Mouse (Mus musculus) 416B (cell line): ENCODE measurements around the gene Klk1b1.
"Not testable (repeated sequence)": the region's sequence is repeated elsewhere in the genome, so short reads cannot be mapped to it uniquely, and the experiment has no call there.

Experiments
- DNase-seq: peaks from one replicate; pipeline ENCODE4 v3.0.0; 2011; ENCODE audit warnings: low read depth

Gene Klk1b1

GRCm38 (mm10) chr7:43966451-43966850 lies at the start of gene Klk1b1:
TSS of gene Klk1b1 (plus strand) at chr7:43966751.
- no peak for DNase-seq

DNA sequence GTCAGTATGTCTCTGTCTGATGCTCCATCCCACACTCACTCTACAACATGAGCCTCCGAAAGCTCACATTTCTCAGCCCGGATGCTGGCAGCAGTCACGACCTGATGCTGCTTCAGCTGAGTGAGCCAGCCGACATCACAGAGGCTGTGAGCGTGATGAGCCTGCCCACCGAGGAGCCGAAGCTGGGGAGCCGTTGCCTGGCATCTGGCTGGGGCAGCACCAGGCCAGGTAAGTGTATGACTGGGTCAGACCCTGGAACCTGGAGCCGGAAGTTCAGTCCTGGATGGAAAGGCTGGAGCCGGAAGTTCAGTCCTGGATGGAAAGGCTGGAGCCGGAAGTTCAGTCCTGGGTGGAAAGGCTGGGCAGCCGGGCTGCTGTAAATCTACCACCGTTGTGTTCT lies 48.1 kb upstream of the Klk1b1 start:
- DNase-seq = no peak

- no peak for DNase-seq
Measured at GRCm38 (mm10) chr7:43918871-43919270, 47.7 kb upstream of the Klk1b1 start.

DNA sequence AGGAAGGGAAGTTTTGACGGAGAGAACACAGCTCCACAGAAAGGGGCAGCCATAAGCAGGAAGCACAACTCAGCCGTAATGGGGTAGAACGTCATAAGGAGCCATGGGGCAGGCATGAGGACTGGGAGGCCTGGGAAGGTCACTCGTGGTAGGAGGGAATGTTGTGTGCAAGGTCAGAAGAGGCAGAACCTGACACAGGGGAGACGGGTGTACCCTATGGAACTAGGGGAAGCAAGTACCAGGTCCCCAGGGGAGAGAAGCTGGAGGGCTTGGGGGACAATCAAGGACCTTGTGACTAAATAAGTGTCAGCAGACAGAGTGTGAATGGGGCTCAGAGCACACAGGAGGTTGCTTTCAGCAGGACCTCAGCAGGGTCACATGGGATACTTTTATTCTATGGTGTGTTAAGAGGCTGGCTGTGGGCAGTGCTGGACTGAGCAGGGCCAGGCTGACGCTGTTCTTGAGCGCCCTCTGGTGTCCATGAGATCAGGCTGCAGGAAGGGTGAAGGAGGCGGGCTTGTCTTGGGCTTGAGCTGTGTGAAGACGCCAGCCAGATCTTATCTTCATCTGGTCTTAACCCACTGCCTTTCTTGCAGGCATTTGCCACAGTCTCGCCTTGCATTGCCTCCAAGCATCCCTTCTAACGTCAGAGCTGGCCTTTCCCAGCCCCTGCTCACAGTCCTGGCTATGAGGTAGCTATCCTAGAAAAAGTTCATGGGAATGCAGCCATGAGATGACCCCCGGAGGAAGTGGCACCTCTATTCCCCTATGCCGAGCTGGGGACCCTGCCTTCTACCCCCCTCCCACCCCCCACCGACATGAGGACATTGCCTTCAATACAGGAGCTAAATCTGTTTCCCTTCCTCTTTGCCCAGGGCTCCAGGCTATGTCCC lies 46.7 kb upstream of the Klk1b1 start:
- DNase-seq = peak; percentile 85

- no peak for DNase-seq
Measured at GRCm38 (mm10) chr7:43920582-43920981, 46.0 kb upstream of the Klk1b1 start.

- DNase-seq = peak; percentile 35
Measured at GRCm38 (mm10) chr7:43921087-43921486, 45.5 kb upstream of the Klk1b1 start.

DNA sequence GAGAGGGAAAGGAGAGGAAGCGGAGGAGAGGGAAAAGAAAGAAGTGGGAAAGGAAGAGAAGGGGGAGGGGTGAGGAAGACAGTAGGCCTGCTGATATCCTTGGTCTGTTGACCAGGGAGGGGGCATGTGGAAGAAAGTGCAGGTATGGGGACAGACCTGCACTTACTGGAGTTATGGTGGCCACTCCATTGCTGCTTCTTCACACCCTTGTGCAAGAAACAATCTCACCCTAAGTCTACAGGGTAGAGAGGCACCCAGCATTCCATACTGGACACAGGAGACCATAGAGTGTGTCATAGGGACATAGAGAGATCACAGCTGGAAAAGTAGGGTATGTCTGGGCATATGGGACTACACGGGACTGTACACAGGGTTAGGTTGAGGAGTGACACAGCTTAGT lies 44.6 kb upstream of the Klk1b1 start:
- DNase-seq = no peak

- DNase-seq = peak; percentile 50
Measured at GRCm38 (mm10) chr7:43925985-43926384, 40.6 kb upstream of the Klk1b1 start.

DNA sequence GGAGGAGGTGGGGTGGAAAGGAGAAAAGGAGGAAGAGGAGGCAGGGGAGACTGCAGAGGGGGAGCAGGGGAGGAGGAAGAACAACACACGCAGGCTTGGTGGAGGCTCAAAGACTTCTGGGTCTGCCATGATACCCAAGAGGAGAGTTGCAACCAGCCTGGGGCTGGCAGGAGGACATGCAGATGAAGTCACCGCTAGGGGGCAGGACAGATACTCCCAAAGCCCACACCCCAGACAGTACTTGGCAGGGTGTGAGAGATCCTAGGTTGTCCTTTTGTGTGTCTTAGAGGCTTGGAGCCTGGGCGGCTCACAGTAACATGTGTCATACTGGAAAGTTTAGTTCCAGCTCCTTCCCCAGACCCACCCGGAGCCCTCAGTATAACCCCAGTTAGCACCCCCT lies 38.0 kb upstream of the Klk1b1 start:
- peak; percentile 52 for DNase-seq

DNA sequence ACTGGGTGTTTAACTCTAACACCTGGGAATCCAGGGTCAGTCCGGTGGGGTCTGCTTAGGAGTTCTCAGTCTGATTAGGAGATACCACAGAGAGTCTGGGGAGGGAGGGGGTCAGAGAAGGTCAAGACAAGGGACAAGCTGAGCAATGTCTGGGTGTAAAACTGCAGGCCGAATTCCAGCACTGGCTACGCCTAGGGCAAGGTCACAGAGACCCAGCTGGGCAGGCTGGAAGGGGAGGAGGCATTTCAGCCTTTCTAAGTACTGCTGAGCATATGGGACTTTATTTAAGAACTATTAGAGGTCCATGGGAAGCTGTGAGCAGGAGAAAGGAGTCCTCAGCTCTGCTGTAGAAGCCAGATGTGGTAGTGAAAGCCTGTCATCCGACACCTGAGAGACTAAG lies 34.2 kb upstream of the Klk1b1 start:
- DNase-seq = no peak

- no peak for DNase-seq
Measured at GRCm38 (mm10) chr7:43933440-43933839, 33.1 kb upstream of the Klk1b1 start, which contains the start of gene Klk15. TSS of gene Klk15 (plus strand) at chr7:43933740.

DNA sequence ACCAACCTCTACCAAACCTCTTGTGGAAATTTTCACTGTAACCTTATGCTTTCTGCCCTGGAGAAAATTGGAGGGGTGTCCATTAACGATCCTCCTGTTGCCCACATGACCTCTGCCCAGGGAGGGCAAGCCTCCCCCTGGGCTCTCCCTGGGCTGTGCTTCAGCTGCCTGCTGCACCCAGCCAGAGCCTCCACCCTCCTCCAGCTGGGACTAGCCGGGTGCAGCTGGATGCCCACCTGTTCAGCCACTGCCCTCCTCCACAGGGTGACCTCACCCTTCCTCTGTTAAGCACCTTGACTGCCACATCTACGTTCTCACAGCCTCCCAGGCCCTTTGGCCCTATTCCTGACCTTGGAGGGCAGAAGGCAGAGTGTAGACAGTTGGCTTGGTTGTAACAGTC lies 31.8 kb upstream of the Klk1b1 start:
- no peak for DNase-seq

DNA sequence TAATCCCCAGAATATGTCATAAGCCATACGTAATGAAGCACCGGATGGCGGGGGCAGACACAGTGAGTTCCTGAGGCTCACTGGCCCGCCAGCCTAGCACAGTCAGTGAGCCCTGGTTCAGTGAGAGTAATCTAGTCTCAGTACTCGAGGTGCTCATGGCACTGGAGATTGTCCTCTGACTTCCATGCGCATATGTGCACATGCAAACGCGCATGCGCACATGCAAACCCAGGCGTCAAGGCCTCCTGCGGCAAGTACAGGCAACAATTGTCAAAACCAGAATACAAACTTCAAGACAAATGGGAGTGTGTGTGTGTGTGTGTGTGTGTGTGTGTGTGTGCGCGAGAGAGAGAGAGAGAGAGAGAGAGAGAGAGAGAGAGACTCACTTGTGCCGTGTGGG lies 30.0 kb upstream of the Klk1b1 start:
- DNase-seq = no peak

GRCm38 (mm10) chr7:43942293-43942692 lies 24.3 kb upstream of the Klk1b1 start:
- DNase-seq = not testable (repeated sequence)

DNA sequence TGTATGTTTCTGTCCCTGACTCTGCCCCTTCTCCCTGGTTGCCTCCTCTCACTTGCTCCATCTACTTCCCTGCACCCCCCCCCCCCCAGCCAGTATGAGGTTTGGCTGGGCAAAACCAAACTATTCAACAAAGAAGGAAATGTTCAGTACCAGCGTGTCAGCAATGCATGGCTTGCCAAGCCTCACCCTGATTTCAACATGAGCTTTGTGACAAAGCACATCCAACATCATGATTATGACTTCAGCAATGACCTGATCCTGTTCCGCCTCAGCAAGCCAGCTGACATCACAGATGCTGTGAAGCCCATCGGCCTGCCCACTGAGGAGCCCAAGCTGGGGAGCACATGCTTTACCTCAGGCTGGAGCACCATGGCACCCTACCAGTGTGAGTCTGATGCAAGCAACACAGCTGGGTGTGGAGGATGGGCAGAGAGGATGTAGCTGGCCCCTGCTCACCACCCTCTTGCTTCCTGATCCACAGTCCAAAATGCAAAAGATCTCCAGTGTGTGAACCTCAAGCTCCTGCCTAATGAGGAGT lies 21.8 kb upstream of the Klk1b1 start:
- no peak for DNase-seq

GRCm38 (mm10) chr7:43950364-43950763 lies 16.2 kb upstream of the Klk1b1 start, which contains the start of gene Klk1b8:
TSS of gene Klk1b8 (plus strand) at chr7:43950664.
- DNase-seq = no peak

DNA sequence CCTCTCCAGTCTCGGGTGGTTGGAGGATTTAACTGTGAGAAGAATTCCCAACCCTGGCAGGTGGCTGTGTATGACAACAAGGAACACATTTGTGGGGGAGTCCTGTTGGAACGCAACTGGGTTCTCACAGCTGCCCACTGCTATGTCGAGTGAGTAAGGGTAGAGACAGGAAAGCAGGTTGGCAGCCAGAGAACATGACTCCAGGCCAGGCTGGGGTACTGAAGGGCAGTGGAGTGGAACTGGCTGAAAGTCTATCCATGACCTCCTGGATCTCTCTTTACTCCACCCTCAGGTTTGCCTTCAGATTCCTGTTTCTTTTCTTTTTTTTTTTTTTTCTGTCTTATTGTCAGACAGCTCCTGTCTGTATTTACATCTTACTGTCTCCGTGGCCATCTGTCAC lies 13.8 kb upstream of the Klk1b1 start:
- no peak for DNase-seq

GRCm38 (mm10) chr7:43967058-43967457 lies 507 bp downstream of the Klk1b1 start:
- no peak for DNase-seq

- no peak for DNase-seq
Measured at GRCm38 (mm10) chr7:43967612-43968011, 1.1 kb downstream of the Klk1b1 start.

GRCm38 (mm10) chr7:43975761-43976160 lies 9.2 kb downstream of the Klk1b1 start, which contains the start of gene Klk1b9:
TSS of gene Klk1b9 (plus strand) at chr7:43976061.
- DNase-seq = not testable (repeated sequence)

- no peak for DNase-seq
Measured at GRCm38 (mm10) chr7:43985657-43986056, 19.1 kb downstream of the Klk1b1 start.

DNA sequence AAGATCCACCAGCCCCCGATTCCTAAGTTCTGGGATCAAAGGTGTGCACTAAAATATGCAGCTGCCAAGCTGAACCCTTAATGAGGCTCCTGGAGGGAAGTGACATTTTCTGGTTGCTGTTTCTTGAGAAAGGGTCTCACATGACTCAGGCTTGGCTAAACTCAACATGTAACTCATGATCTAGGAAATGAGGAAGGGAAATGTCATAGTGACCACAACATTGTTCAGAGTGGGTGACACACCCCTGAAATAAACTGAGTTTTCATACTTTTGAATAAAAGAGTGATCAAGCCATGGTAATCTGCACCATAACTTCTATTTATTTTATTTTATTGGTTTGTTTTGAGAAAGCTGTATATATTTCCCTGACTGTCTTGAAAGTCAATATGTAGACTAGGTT lies 28.3 kb downstream of the Klk1b1 start:
- peak; percentile 2 for DNase-seq

- DNase-seq = not testable (repeated sequence)
Measured at GRCm38 (mm10) chr7:43995577-43995976, 29.0 kb downstream of the Klk1b1 start, which contains the start of gene Klk1b11. TSS of gene Klk1b11 (plus strand) at chr7:43995877.
